Mouse (Mus musculus) cerebellum, postnatal 10 days (tissue): ENCODE data around the gene Ankrd17.

ENCODE experiments used
- DNase-seq, 2 experiments: peaks; one replicate each; pipeline ENCODE4 v3.0.0; 2021; ENCODE audit warnings: mixed read lengths in 2 of 2

Gene Ankrd17

DNA sequence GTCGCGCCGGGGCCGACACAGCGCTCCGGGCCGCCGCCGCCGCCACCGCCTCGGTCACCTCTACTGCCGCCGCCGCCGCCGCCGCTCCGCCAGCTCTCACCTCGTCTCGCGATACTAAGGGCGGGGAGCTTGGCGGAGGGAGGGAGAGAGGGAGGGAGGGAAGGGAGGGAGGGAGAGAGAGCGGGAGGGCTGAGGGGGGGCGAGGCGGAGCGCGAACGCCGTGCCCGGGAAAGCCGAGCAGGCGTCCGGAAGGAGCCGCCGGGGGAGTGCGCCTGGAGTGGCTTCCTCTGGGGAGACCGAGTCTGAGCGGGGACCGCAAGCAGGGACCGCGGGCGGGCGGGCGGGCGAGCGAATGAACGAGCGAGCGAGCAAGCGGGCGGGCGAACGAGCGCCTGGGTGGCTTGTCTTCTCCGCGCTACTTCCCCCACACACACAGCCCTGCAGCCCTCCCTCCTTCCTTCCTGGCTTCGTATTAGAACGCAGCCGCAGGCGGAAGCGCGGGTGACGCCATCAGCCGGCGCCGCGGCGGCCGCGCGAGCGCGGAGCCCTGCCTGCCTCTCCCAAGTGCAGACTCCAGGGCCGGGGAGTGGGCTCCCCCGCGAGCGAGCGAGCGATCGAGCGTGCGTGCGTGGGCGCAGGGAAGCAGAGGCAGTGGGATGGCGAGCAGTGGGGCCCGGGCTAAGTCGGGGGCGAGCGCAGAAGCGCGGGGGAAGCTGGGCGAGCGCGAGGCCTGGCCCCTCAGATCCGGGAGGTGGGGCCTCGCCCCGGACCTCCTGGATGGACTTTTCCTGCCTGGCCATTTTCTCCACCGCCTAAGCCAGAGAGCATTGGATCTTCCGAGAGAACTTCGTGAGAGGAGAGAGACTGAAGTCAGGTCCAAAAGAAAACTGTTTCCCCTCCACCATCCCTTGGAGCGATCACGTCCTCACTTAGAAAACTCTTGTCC lies at the start of gene Ankrd17:
TSS of gene Ankrd17 (minus strand) at position 457 of the 946 bp plus-strand sequence.
- peak; percentile 95 to 96 for DNase-seq

DNA sequence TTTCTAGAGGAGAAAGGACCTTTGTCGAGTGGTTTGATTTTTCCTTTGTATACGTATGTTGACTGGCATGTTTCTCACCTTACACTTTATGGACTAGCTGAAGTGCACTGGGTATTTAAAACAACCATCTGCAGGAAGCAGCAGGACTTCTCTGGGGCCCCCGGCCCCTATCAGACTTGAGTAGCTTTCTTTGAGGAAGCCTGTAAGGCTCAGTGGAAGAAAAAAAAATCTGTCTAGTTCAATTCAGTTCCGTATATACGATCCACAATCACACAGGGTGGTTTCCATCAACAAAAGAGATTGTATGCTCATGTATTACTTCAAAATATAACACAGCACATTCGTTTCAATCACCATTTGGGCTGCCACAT lies 48.5 kb upstream of the Ankrd17 start:
- peak in 1 of 2 experiments; percentile 2 for DNase-seq

DNA sequence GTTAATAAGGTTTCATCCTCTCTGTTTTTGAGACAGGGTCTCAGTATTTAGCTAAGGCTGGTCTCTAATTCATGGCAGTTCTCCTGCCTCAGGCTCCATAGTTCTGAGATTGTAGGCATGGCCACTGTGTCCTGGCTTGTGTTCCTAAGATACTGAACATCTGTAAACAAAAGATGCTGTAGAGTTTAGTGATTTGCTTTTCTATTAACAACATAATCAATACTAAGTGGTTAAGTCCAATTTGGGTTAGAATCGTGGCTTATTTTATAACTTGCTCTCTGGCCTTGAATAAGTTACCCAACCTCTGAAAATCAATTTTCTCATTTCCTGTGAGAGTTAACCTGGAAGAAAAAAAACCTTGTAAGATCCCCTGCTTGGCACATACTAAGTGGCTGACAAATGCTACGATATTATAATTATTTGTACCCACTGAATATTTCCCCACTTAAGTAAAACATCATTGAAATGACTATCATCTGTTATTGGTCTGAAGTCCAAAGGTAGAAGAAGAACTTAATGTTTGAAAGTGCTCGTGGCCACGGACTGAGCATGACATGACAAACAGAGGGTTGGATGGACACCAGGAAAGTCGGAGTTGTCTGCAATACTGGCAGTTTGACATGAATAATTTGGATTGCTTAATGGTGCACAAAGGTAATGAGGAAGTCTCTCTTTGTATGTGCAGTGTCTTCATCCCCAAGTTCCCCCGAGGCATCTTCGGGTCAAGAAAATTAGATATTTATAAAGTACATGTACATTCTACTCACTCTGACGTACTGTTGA lies 48.0 kb upstream of the Ankrd17 start:
- DNase-seq: peak; percentile 11 to 17

DNA sequence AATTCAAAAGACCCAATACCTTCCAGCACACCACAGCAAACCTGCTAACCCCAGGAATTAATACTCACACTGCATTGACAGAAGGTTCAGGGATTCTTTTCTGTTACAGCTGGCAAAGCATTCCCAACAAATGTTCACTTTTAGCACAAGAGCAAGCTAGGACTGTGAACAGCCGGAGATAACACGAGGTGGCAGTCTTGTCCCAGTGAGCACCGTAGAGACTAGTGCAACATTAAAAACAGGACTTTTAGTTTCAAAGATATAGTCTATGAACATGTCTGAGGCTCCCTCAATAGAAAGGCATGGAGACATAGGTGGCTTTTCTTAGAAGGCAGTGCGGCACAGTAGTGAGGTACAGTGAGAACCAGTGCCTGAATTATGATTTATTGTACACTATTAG lies 38.8 kb upstream of the Ankrd17 start:
- DNase-seq: peak; percentile 23 to 26

DNA sequence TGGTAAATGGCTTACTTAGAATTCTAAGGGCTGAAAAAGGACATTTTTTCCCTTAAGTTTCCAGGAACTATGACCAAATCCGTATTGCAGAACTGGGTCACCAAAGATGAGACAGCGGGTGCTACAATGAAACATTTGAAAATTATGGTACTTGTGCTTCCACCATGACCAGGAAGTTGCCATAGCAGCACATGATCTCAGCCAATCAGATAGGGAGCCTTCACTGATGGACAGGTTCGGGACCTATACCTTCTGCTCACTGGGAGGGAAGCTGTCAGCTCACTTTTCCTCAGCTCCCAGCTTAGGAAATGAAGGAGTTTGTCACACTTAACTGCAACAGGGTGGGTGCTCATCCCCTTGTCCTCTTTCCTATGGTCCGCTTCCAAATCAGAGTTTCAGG lies 30.4 kb upstream of the Ankrd17 start:
- no peak for DNase-seq

DNA sequence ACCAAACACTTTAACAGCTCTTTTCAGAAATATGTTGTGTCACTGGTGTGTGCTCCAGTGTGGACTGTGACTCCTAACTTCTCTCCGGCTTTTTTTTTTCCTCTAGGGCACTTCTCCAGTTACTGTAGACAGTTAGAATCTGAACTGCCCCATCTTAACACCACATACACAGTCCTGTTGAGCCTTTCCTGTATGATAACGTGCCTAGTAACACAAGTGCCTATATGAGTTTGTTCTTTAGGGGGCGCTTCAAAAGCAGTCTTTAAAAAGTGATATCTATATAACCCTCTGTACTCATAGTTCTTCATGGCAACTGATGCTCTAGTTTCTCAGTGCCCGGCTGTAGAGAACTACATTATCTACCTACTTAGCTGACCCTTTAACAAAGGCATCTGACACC lies 27.9 kb upstream of the Ankrd17 start:
- no peak for DNase-seq

DNA sequence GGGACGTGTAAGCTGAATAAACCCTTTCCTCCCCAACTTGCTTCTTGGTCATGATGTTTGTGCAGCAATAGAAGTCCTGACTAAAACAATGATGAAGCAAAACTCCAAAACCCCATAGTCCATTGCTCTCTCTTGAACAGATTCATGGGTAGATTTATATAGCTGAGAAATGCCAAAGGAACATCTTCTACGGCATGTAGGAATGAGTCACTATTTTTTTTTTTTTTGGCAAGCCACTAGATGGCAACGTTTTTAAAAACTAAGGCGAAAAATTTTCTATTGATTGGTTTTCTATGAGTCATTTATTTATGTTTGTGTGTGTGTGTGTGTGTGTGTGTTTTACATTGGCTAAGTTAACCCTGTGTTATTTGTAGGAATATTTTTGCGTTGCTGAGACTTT lies 27.4 kb upstream of the Ankrd17 start:
- DNase-seq: no peak

DNA sequence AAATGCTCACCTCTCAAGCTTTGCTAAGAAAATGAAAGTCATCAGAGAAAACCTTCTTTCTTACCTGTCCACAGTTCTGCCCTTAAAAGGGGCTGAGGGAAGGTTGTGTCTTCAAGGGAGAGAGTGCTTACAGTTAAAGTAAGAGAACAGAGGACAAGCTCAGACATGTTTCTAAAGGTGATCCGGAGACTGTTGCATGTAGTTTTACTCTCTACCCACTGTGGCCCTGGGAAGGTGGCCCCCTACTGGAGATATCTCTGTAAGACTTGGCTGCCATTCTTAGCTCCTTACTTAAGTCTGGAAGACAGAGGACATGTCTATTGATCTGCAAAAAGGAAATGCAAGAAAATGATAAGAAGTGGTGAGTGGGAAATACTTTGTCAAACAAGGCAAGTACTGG lies 16.7 kb upstream of the Ankrd17 start:
- no peak for DNase-seq

DNA sequence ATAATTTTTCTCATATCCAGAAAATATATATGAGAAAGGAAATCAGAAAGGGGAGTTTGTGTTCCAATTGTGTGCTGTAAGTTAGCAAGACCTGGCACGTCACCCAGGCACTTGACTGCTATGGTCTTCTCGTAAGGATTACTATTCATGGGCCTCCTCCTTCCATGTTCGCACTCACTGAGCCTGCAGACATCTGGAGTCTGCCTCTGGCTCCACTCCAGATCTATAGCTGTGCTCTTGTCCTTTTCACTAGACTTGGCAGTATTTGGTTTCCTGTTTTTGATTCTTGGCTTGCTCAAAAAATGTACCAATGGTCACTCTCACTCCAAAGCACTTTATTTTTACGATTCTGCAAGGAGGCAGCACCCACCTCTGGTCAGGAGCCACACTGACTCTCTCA lies 15.1 kb upstream of the Ankrd17 start:
- no peak for DNase-seq

DNA sequence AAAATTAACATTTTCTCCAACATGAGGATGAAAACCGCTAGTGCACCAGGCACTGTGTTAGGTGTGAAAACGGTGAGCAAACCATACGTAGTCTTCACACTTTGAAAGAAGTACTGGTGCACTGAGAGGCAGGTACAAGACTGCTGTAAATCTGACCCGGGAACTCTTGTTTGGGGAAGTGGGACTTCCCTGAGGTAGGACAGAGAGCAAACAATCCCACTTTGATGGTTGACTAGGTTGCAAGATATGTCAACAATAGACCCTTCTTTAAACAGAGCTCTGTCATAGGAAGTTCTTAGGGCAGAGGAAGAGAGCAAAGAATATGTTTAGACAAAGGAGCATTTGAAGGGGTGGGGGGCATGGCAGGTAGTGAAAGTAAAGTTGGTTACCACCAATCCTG lies 7.3 kb upstream of the Ankrd17 start:
- no peak for DNase-seq

DNA sequence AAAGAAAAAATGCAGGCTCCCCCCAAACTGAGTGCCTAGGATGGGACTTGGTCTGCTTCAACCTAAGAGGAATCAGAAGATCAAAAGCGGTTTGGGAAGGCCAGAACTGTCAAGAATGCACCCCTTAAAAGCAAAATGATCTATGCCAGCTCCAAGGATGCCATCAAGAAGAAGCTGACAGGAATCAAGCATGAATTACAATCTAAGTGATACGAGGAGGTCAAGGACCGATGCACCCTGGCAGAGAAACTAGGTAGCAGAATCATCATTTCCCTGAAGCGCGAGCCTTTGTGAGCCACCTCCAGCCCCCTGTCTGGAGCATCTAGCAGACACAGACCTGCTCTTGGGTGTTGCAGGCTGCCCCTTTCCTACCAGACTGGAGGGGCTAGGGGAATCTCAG lies 4.0 kb upstream of the Ankrd17 start:
- DNase-seq: no peak

DNA sequence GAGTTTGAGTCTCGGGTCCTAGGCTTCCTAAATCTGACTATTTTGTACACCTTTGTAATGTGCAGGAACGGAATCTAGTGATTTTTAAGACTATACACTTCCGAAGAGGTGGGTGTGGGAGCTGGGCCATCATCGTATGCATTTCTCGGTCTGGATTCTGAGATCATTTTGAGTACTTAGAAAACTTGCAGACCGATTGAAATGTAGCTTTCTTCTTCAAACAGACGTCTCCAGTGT lies 608 bp upstream of the Ankrd17 start, which contains the start of gene Gm9958:
TSS of gene Gm9958 (plus strand) at position 138 of the 237 bp plus-strand sequence.
- DNase-seq: no peak

DNA sequence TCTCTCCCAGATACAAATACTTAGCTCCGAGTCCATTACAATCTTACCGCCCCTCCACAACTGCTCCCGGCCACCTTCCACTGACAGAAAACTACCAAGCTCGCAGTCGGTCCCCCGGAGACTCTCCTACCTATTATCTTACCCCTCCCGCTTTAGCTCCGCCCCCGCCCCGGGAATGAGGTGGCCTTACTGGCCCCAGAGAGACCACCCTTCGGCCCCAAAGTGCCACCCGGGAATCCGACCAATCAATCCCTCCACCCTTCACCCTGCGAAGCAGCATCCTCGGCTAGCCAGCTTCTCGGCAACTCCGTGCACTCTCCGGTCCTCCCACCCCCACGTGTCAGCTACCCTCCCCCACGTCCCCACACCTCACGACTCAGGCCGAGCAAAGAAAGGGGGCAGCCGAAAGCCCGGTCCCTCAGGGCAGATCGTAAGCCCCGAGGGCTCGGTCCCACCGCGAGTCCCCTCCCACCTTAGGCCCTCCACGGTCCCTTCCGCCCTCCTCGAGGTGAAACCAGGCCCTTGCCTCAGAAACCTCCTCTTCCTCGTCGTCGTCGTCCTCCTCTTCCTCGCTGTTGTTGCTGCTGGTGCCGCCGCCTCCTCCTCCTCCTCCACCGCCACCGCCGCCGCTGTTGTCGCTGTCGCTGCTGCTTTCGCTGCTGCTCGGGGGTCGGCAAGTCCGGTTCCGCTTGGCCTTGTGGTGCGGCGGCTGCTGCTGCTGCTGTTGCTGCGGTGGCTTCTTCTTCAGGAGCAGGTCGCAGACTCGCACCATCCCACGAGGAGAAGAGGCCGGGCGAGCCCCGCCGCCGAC lies 1.0 kb downstream of the Ankrd17 start:
- peak; percentile 64 to 68 for DNase-seq

DNA sequence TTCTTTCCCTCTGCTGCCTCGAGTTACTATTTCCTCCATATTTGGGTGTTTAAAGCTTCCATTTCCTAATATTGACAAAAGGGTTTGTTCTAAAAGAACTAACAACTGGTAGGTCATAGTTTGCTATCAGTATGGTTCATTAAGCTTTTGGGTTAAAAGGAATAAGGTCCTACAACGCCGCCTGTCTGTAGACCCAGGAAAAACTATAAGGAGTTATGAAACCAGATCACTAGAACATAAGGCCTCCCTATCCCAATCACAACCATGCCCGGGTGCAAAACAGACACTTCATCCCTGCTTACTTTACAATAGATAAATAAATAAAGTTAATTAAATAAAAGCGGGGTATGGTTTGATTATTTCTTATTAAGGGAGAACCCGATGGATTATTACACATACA lies 1.9 kb downstream of the Ankrd17 start:
- DNase-seq: peak; percentile 72 to 76

DNA sequence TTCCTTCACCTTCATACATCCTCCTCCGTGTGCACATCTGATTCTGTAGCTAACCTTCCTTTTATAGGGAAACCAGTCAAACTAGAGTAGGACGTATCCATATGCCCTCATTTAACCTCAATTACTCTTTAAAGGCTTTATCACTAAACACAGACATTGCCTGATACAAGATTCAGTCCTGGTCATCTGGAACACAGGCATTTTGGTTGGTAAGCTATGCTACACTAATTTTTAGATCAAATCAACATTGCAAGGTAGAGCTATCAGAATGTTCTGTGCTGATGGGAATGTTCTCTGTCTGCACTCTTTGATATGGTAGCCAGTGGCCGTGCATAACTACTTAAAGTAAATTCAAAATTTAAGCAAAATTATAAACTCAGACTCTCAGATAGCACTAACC lies 10.6 kb downstream of the Ankrd17 start:
- DNase-seq: no peak

DNA sequence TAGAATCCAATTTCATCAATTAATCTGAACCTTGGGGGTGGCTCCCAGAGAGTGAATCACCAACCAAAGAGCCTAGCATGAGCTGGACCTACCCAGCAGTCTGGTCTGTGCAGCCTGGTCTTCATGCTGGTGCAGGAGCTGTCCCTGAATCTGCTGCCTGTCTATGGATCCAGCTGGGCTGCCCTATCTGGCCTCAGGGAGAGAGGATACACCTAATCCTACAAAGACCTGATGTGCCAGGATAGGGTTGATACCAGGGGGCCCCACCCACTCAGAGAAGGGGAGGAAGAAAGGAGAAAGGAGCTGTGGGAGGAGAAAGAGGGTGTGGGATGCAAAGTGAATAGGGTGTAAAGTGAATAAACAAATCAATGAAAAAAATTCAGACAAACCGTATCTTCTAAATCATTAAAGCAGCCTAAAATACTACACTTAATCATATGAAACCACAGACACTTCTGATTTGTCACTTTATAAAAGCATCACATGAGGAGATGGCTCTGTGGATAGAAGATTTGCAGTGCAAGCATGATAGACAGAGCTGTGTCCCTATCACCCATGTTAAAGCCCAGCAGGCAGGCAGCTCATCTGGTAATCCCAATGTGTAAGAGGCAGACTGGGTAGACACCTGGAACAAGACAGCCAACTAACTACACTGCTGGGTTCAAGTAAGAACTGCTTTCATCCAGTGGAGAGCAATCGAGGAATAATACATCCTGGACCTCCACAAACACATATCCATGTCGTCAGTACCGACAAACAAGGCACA lies 12.6 kb downstream of the Ankrd17 start:
- DNase-seq: no peak

DNA sequence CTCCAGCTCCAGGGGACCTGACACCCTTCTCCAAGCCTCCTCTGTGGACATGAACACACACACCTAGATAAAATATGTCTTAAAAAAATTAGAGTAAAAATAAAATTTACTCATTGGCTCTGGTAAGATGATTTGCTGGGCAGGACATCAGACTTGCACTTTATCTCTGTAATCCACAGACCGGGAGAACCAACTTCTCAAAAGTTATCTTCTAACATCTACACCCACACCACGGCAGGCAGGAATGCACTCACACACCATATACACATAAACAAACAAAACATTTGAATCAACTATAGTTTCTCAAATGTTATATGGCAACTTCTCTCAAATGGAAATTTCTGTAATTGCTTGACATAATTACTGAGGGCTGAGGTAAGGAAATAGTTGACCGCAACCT lies 19.5 kb downstream of the Ankrd17 start:
- no peak for DNase-seq

DNA sequence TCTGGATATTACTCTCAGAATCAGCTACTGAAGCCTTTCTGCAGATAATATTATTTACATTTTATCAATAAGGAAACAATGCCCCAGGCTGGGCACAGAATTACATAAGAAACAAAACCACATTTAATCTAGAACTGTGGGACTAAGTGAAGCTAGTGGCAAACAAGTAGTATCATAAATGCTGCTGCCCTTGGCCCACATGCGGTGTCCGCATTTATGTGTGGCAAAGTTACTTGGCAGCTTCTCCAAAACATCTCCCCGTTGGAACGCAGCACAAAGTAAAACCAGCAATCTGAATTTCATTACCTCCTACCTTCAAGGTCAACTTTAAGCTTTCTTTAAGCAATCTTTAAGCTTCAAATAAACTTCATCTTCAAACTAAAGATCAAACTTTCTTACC lies 25.5 kb downstream of the Ankrd17 start:
- DNase-seq: no peak

DNA sequence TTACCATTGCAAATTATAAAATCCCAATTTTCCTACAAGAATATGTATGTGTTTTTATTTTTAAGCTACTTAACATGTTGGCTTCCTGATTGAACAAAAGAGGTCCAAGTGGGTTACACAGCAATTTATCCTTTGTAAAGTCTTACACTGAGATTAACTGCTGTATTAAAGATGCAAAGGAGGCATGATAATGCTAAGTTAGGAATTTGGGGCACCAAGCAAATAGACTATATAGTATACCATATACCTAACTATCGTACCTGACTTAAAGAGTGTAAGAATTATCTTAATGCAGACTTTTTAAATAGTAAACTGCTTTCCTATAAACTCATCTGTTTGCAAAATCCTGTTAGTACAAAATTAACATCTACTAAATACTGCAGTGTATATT lies 26.4 kb downstream of the Ankrd17 start:
- no peak for DNase-seq

DNA sequence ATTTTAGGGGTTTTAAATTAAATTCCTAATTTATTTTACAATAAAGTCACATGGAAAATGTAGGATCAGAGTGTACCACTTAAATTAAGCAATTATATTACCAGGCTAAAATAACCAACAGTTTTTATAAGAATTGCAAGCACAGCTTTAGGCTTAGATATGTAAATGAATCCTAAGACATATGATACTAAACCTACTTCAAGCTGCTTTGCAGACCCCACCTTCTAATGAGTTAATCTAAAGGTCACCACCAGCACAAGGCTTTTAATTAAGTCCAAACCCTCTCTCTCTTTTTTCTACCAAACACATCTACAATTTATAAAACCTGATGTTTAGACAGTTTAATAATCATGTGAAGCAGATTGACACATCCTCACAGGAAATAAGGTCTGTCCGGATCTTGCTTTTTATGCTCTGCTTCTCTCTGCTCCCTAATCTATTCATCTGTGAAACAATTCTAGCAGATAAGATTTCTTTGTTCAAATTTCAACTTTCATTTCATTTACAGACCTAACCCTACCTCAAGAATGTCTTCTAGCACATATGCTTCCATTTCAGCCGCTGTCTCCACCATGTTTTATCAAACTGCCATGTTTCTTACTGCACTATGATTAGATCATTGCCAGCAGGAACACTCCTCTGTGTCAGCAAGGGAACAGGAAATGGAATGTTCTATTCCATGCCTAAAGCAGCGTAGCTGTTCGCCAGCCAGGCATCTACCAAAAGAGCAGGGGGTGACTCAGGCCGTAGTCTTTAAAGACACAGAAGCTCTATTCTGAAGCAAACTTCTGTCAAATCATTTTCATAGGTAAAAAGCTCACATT lies 27.0 kb downstream of the Ankrd17 start:
- DNase-seq: peak; percentile 64 to 65
